Mouse (Mus musculus): ENCODE data around the gene Ubxn2a. TPM values are rescaled to one million over a fixed set of nuclear protein-coding genes. Genes with fewer than 3 reads are reported as not detected.

The Ubxn2a gene
- total and polyA plus RNA-seq, 3 experiments = 21.9 to 22.8 TPM; not detected in 1

DNA sequence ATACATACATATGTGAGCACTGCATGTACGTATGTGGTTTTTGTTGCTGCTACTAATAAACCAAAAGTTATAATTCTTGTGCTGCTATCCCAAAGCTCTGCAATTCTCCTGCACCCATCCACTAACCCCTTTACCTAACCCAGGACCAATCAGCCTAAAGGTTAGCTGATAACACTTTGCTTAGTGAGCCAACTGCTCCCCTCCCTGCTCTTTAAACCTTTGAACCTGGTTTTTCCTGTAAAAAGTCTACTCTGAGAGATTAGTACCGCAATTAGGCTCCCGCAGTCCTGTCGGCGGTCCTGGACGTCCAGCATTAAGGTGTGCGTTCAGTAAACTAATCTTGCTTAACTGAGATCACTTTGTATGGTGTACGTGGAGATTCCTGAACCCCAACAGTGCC, 31.9 kb downstream of the Ubxn2a start:
- TF ChIP-seq RAD21 (IDR thresholded peaks at IDR 0.05; ENCODE audit: low read depth, low read length) (no peak), TAL1 (IDR thresholded peaks at IDR 0.05; ENCODE audit: low read length) (no peak), JUND (IDR thresholded peaks at IDR 0.05; ENCODE audit: low read depth, low read length) (no peak), ZNF384 (IDR thresholded peaks at IDR 0.05; ENCODE audit: low read depth, low read length) (no peak), TBP (IDR thresholded peaks at IDR 0.05; ENCODE audit: low read depth, low read length) (no peak)
- H3K9me3 ChIP-seq (replicated peaks; ENCODE audit: insufficient read depth, low read length) = no peaks in the 10 kb centered on the region
- no peak for DNase-seq (ENCODE audit: low read depth, low spot score)
- H3K27me3 ChIP-seq (ENCODE audit: control insufficient read depth in 1 of 2, insufficient read depth in 2 of 2, low read length in 2 of 2) = no peaks in the 10 kb centered on the region
- peaks cover 4 to 24% of the 10 kb centered on the region in 2 experiments for H3K36me3 ChIP-seq (ENCODE audit: control insufficient read depth in 1 of 2, insufficient read depth in 2 of 2, low read length in 2 of 2)
- no peak overlapping the region for H3K27ac ChIP-seq (ENCODE audit: control insufficient read depth, low read depth, low read length)
- H3K4me1 ChIP-seq (ENCODE audit: control insufficient read depth in 1 of 2, insufficient read depth in 2 of 2, low read length in 2 of 2) = peaks cover 16 to 34% of the 10 kb centered on the region in 2 experiments
- no peak overlapping the region for H3K9ac ChIP-seq (ENCODE audit: control insufficient read depth, low read depth, low read length, poor library complexity, severe bottlenecking)
- no peak overlapping the region for H3K4me3 ChIP-seq (ENCODE audit: control insufficient read depth in 1 of 2, insufficient read depth in 1 of 2, low read depth in 2 of 2, low read length in 2 of 2)
- peaks cover 5% of the 10 kb centered on the region for H3K79me2 ChIP-seq (ENCODE audit: control insufficient read depth, insufficient read depth, low read length, poor library complexity)

DNA sequence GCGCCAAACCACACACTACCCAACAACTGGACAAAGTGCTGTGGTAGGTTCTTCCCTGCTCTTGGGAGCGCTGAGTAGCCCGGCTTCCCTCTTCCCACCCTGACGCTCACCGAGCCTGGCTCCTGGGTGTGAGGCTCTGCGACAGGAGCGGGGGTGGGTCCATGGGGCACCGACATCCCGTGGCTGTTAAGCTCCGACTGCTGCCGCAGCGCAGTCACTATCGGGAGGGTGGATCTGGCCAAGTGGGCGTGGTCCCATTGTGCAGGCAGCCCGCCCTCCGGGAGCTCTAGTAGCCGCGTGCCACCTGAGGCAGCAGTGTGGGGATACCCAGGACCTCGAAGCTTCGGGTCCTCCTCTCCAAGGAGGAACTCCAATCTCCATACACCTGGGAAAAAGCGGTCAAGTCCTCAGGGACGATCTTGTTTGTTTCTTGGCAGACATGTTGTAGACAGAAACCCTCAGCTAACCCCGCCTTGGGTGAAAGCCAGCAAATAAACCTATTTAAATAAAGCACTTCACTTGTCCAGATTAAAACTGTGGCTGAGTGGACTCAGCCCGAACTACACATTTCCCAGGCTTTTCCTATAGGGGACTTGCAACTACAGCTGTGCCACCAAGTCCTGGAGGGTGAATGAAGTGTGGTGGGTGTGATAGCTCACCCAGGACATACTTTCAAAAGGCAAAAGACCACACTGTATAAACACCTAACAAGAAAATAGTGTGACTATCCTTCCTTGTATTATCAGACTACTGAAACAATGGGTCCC, 33.2 kb downstream of the Ubxn2a start, which contains the start of gene Mfsd2b:
Gene Mfsd2b, minus strand, starts transcription at position 199 of the 767 bp plus-strand sequence.
- H3K9ac ChIP-seq (ENCODE audit: control insufficient read depth, low read depth, low read length, poor library complexity, severe bottlenecking) = peak within 1 kb of the TSS; percentile 84
- H3K27me3 ChIP-seq (ENCODE audit: control insufficient read depth in 1 of 2, insufficient read depth in 2 of 2, low read length in 2 of 2) = no peaks in the 10 kb centered on the region
- DNase-seq (ENCODE audit: low read depth, low spot score) = peak; percentile 95
- no peaks in the 10 kb centered on the region for H3K9me3 ChIP-seq (replicated peaks; ENCODE audit: insufficient read depth, low read length)
- peaks cover 0 to 24% of the 10 kb centered on the region in 2 experiments; a peak in 3 of 4 replicates for H3K36me3 ChIP-seq (ENCODE audit: control insufficient read depth in 1 of 2, insufficient read depth in 2 of 2, low read length in 2 of 2)
- H3K4me1 ChIP-seq (ENCODE audit: control insufficient read depth in 1 of 2, insufficient read depth in 2 of 2, low read length in 2 of 2) = peaks cover 16 to 34% of the 10 kb centered on the region in 2 experiments
- peak within 1 kb of the TSS; percentile 71 to 93 for H3K4me3 ChIP-seq (ENCODE audit: control insufficient read depth in 1 of 2, insufficient read depth in 1 of 2, low read depth in 2 of 2, low read length in 2 of 2)
- no peak for TF ChIP-seq JUND (IDR thresholded peaks at IDR 0.05; ENCODE audit: low read depth, low read length)
- no peak for TF ChIP-seq RAD21 (IDR thresholded peaks at IDR 0.05; ENCODE audit: low read depth, low read length)
- TF ChIP-seq MAX (IDR thresholded peaks at IDR 0.05; ENCODE audit: low read length) = peak; percentile 96
- TF ChIP-seq USF1 (IDR thresholded peaks at IDR 0.05; ENCODE audit: low read depth, low read length) = peak; percentile 28; the same call in 1 of the 2 replicates
- TF ChIP-seq POLR2AphosphoS5 (IDR thresholded peaks at IDR 0.05; ENCODE audit: borderline replicate concordance, low read depth, low read length) = peak; percentile 81; the same call in 1 of the 2 replicates
- no peak for TF ChIP-seq MEF2A (IDR thresholded peaks at IDR 0.05; ENCODE audit: extremely low read depth, insufficient replicate concordance, low read depth, low read length, poor library complexity, severe bottlenecking)
- TF ChIP-seq CHD1 (IDR thresholded peaks at IDR 0.05; ENCODE audit: low read depth, low read length) = peak; percentile 68
- TF ChIP-seq UBTF (IDR thresholded peaks at IDR 0.05; ENCODE audit: borderline replicate concordance, insufficient read depth, low read depth, low read length) = 0 out of 2 replicates have a peak, but pooled peaks have one; percentile 67
- peak; percentile 64; the same call in 1 of the 2 replicates for TF ChIP-seq BHLHE40 (IDR thresholded peaks at IDR 0.05; ENCODE audit: borderline replicate concordance, low read depth, low read length)
- TF ChIP-seq MXI1 (IDR thresholded peaks at IDR 0.05; ENCODE audit: low read depth, low read length) = peak; percentile 89
- TF ChIP-seq TCF12 (IDR thresholded peaks at IDR 0.05; ENCODE audit: low read depth, low read length) = peak; percentile 83
- peak; percentile 68 for TF ChIP-seq GATA1 (IDR thresholded peaks at IDR 0.05; ENCODE audit: low read depth, low read length)
- TF ChIP-seq MAZ (IDR thresholded peaks at IDR 0.05; ENCODE audit: low read depth, low read length) = 0 out of 2 replicates have a peak, but pooled peaks have one; percentile 31
- no peak for TF ChIP-seq NRF1 (IDR thresholded peaks at IDR 0.05; ENCODE audit: insufficient read depth, low read depth, low read length, poor library complexity, severe bottlenecking)
- peak; percentile 76 for TF ChIP-seq ETS1 (IDR thresholded peaks at IDR 0.05; ENCODE audit: low read depth, low read length)
- no peak for TF ChIP-seq ZKSCAN1 (IDR thresholded peaks at IDR 0.05; ENCODE audit: low read depth, low read length)
- no peak for TF ChIP-seq ZC3H11A (IDR thresholded peaks at IDR 0.05; ENCODE audit: low read depth, low read length)
- peak; percentile 9; the same call in 1 of the 2 replicates for TF ChIP-seq ELF1 (IDR thresholded peaks at IDR 0.05; ENCODE audit: low read depth, low read length)
- TF ChIP-seq POLR2AphosphoS2 (IDR thresholded peaks at IDR 0.05; ENCODE audit: low read length) = peak; percentile 98
- peak; percentile 56 to 62 for TF ChIP-seq EP300 (IDR thresholded peaks at IDR 0.05; ENCODE audit: low read depth in 1 of 2, low read length in 2 of 2)
- TF ChIP-seq ZMIZ1 (IDR thresholded peaks at IDR 0.05; ENCODE audit: low read depth, low read length) = peak; percentile 93
- TF ChIP-seq POLR2A (IDR thresholded peaks at IDR 0.05; ENCODE audit: control insufficient read depth in 1 of 2, insufficient read depth in 1 of 2, low read depth in 1 of 2, low read length in 2 of 2, poor library complexity in 1 of 2) = peak; percentile 71 to 87; a peak in 3 of 4 replicates
- peak; percentile 74 for TF ChIP-seq TBP (IDR thresholded peaks at IDR 0.05; ENCODE audit: low read depth, low read length)
- TF ChIP-seq SIN3A (IDR thresholded peaks at IDR 0.05; ENCODE audit: low read length) = peak; percentile 88
- TF ChIP-seq CHD2 (IDR thresholded peaks at IDR 0.05; ENCODE audit: low read length) = no peak
- TF ChIP-seq HCFC1 (IDR thresholded peaks at IDR 0.05; ENCODE audit: low read depth, low read length) = peak; percentile 40; the same call in 1 of the 2 replicates
- peak; percentile 92 for TF ChIP-seq NELFE (IDR thresholded peaks at IDR 0.05; ENCODE audit: low read depth, low read length)
- peak within 1 kb of the TSS; percentile 92 for H3K27ac ChIP-seq (ENCODE audit: control insufficient read depth, low read depth, low read length)
- H3K79me2 ChIP-seq (ENCODE audit: control insufficient read depth, insufficient read depth, low read length, poor library complexity) = peaks cover 5% of the 10 kb centered on the region
